In the genomic region with DNA sequence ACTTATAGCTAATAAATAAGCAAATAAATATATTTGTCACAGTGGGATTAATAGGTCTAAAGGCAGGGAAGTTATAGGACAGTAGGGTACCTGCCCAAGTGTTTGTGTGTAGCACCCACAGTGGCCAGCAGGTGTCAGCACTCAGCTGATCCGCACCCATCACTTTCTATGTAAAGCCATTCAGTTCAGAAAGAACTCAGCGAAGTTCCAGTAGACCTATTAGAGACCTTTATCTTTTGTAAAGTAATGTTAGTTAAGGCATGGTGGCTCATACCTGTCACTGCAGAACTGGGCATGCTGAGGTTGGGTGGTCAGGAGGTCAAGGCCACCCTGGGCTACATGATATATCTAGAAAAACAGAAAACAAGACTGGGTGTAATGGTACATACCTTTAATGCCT, we compare ENCODE assay signal across 8 mouse cellular contexts. TPM values are rescaled to one million over a fixed set of nuclear protein-coding genes. Genes with fewer than 3 reads are reported as not detected.
A peak's percentile ranks its signal among the peaks of the same experiment; 100 is the strongest.
DNase-seq lines count a peak whose midpoint lies in the region; ATAC-seq lines count a peak whose summit lies in the region.

No protein-coding gene starts in this region.

- no peaks in the 10 kb centered on the region for H3K27me3 ChIP-seq in hindbrain, embryonic 14.5 days (ENCODE audit: control insufficient read depth, insufficient read depth, low read length)
- H3K27me3 ChIP-seq in midbrain, embryonic 10.5 days (ENCODE audit: low read depth, poor library complexity, severe bottlenecking) = no peaks in the 10 kb centered on the region

- peak; percentile 31 to 83 for DNase-seq in heart, adult 18-20 months
- no peak for DNase-seq in heart, postnatal 25 days (ENCODE audit: low spot score)
- DNase-seq in adrenal gland, postnatal 36 days = peak; percentile 67 to 77
- DNase-seq in hindbrain, embryonic 14.5 days (ENCODE audit: low spot score) = peak; percentile 79
- peak; percentile 43 to 78 for DNase-seq in left cerebral cortex, postnatal 14 days (ENCODE audit: low spot score in 2 of 2)
- peak; percentile 59 for DNase-seq in midbrain, embryonic 10.5 days (ENCODE audit: low spot score)
- DNase-seq in skeletal muscle tissue, adult 2 months (ENCODE audit: low read depth, low spot score) = peak; percentile 40

- H3K27ac ChIP-seq in hindbrain, embryonic 14.5 days = no peak overlapping the region
- no peak overlapping the region for H3K27ac ChIP-seq in midbrain, embryonic 10.5 days (replicated peaks)

- WGBS in hindbrain, embryonic 14.5 days = 20% methylated on average over 2 of the region's 2 CpGs
- 19% methylated on average over 2 of the region's 2 CpGs for WGBS in midbrain, embryonic 10.5 days

- H3K4me3 ChIP-seq in hindbrain, embryonic 14.5 days (replicated peaks; ENCODE audit: low read length) = no peak overlapping the region
- H3K4me3 ChIP-seq in midbrain, embryonic 10.5 days = no peak overlapping the region

- no peaks in the 10 kb centered on the region for H3K9me3 ChIP-seq in hindbrain, embryonic 14.5 days (ENCODE audit: control insufficient read depth, low read length)
- H3K9me3 ChIP-seq in midbrain, embryonic 10.5 days (replicated peaks) = no peaks in the 10 kb centered on the region

- no peak overlapping the region for H3K9ac ChIP-seq in hindbrain, embryonic 14.5 days

- intact Hi-C loops in heart, postnatal 25 days (cut with DNase I) = loop anchor here (2.0 to 5.0 kb wide), 3 partner anchors 42 to 312 kb away; no protein-coding TSS in a partner anchor
- intact Hi-C loops in left cerebral cortex, postnatal 14 days (cut with DNase I) = loop anchor here (5.0 kb wide), 2 partner anchors 292 to 312 kb away; no protein-coding TSS in a partner anchor

- H3K4me2 ChIP-seq in hindbrain, embryonic 14.5 days (replicated peaks) = no peak overlapping the region

- ATAC-seq in erythroid progenitor cell, adult 5-6 weeks (replicated peaks; ENCODE audit: low FRiP score, poor library complexity, severe bottlenecking) = peak; percentile 60
- ATAC-seq in hindbrain, embryonic 14.5 days (ENCODE audit: low FRiP score) = peak; percentile 78; the same call in 1 of the 2 replicates

- H3K36me3 ChIP-seq in hindbrain, embryonic 14.5 days (replicated peaks; ENCODE audit: control insufficient read depth, insufficient read depth) = no peaks in the 10 kb centered on the region
- H3K36me3 ChIP-seq in midbrain, embryonic 10.5 days = no peaks in the 10 kb centered on the region

- H3K4me1 ChIP-seq in hindbrain, embryonic 14.5 days (replicated peaks; ENCODE audit: control insufficient read depth, insufficient read depth, low read length) = no peaks in the 10 kb centered on the region
- no peaks in the 10 kb centered on the region for H3K4me1 ChIP-seq in midbrain, embryonic 10.5 days

RNA-seq across cellular contexts. Expression of gene Pga5, which starts 12.4 kb away (rescaled TPM):
- total RNA-seq in heart, adult 18-20 months (2021) = not detected
- not detected for total RNA-seq in heart, postnatal 25 days (2021)
- not detected for total RNA-seq in adrenal gland, postnatal 36 days (2021)
- total RNA-seq in erythroid progenitor cell, adult 5-6 weeks (2015; ENCODE audit: low replicate concordance) = not detected in 2 replicates
- not detected in 2 replicates for total RNA-seq in erythroid progenitor cell, adult 5-6 weeks (2017; ENCODE audit: low replicate concordance)
- polyA plus RNA-seq in hindbrain, embryonic 14.5 days (2014; fragmentation: Nextera tagmentation; extraction: Ambion mirVana) = not detected in 2 replicates
- total RNA-seq in left cerebral cortex, postnatal 14 days (2021) = not detected
- polyA plus RNA-seq in midbrain, embryonic 10.5 days (2016; fragmentation: Nextera tagmentation; extraction: Ambion mirVana) = not detected in 2 replicates

RNA-seq across cellular contexts. Expression of gene Vps37c, which starts 23.0 kb away (rescaled TPM):
- 10 to 100 TPM; 20.4 to 21.8 TPM for total RNA-seq in heart, adult 18-20 months (2021)
- total RNA-seq in heart, postnatal 25 days (2021) = 10 to 100 TPM; 21.1 to 21.8 TPM
- total RNA-seq in adrenal gland, postnatal 36 days (2021) = 10 to 100 TPM; 21.1 to 30.5 TPM
- total RNA-seq in erythroid progenitor cell, adult 5-6 weeks (2015; ENCODE audit: low replicate concordance) = 10.8 and 26.0 TPM in 2 replicates
- total RNA-seq in erythroid progenitor cell, adult 5-6 weeks (2017; ENCODE audit: low replicate concordance) = 3.3 and 6.0 TPM in 2 replicates
- polyA plus RNA-seq in hindbrain, embryonic 14.5 days (2014; fragmentation: Nextera tagmentation; extraction: Ambion mirVana) = 28.7 and 31.3 TPM in 2 replicates
- total RNA-seq in left cerebral cortex, postnatal 14 days (2021) = 10 to 100 TPM; 29.3 to 32.5 TPM
- 33.8 and 36.0 TPM in 2 replicates for polyA plus RNA-seq in midbrain, embryonic 10.5 days (2016; fragmentation: Nextera tagmentation; extraction: Ambion mirVana)

RNA-seq across cellular contexts. Expression of gene Vwce, which starts 31.5 kb away (rescaled TPM):
- under 1 TPM in 1 of 2 experiments, not detected in 1; 0.31 TPM for total RNA-seq in heart, adult 18-20 months (2021)
- not detected for total RNA-seq in heart, postnatal 25 days (2021)
- total RNA-seq in adrenal gland, postnatal 36 days (2021) = under 1 TPM; 0.26 to 0.60 TPM
- not detected in 2 replicates for total RNA-seq in erythroid progenitor cell, adult 5-6 weeks (2015; ENCODE audit: low replicate concordance)
- total RNA-seq in erythroid progenitor cell, adult 5-6 weeks (2017; ENCODE audit: low replicate concordance) = 1.2 TPM in 1 of 2 replicates, not detected in the other
- polyA plus RNA-seq in hindbrain, embryonic 14.5 days (2014; fragmentation: Nextera tagmentation; extraction: Ambion mirVana) = 0.64 and 1.1 TPM in 2 replicates
- total RNA-seq in left cerebral cortex, postnatal 14 days (2021) = under 1 TPM; 0.37 to 0.76 TPM
- polyA plus RNA-seq in midbrain, embryonic 10.5 days (2016; fragmentation: Nextera tagmentation; extraction: Ambion mirVana) = 0.65 and 0.95 TPM in 2 replicates
